Mouse (Mus musculus) right cerebral cortex, adult 18-20 months (tissue): Measurements from ENCODE around the gene Bola2.
"Not testable (repeated sequence)": the region's sequence is repeated elsewhere in the genome, so short reads cannot be mapped to it uniquely, and the experiment has no call there.

ENCODE experiments used
- DNase-seq: peaks from one replicate; pipeline ENCODE4 v3.0.0; 2022; ENCODE audit warnings: mixed read lengths

The Bola2 gene

GRCm38 (mm10) chr7:126711910-126712309 is 16.7 kb downstream of the Bola2 start:
- no peak for DNase-seq

- no peak for DNase-seq
These were observed 20.5 kb downstream of the Bola2 start for GRCm38 (mm10) chr7:126715679-126716078.

GRCm38 (mm10) chr7:126717566-126717965 is 22.4 kb downstream of the Bola2 start:
- no peak for DNase-seq

DNA sequence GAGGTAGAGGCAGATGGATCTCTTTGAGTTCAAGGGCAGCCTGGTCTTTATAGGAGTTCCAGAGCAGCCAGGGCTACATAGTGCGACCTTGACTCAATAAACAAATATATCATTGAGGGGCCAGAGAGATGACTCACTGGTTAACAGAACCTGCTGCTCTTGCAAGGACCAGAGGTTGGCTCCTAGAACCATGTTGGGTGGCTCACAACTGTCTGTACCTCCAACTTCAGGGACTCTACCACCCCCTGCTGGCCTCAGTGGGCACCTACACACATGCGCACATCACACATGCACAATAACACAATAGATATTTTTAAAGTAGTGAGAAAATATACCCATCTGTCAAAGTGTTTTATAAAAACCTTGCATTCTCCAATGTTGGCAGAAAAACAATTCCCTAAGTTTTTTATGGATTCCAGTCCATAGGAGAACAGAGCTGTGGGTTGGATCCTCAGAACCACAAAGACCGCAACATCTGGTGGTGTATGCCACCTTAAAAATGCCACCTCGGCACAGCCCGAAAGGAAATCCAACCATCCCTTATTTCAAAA is 23.7 kb downstream of the Bola2 start:
- no peak for DNase-seq

DNA sequence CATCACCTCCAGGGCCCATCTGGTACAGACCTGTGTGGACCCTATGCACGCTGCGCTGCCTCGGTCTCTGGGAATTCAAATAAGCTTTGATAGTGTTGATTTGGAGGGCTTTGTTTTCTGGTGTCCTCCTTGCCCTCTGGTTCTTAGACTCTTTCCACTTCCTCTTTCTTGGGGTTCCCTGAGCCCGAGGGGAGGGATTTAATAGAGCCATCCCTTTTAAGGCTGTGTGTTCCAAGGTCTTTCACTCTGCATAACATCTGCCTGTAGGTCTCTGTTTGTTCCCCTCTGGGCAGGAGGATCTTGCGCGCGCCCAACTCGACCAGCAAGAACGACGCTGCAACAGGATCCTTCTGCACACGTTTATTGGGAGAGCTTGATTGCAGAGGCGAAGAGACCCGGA is 26.4 kb downstream of the Bola2 start:
- DNase-seq, result no peak

- DNase-seq, result no peak
These were observed 29.9 kb downstream of the Bola2 start for GRCm38 (mm10) chr7:126725077-126725476.

DNA sequence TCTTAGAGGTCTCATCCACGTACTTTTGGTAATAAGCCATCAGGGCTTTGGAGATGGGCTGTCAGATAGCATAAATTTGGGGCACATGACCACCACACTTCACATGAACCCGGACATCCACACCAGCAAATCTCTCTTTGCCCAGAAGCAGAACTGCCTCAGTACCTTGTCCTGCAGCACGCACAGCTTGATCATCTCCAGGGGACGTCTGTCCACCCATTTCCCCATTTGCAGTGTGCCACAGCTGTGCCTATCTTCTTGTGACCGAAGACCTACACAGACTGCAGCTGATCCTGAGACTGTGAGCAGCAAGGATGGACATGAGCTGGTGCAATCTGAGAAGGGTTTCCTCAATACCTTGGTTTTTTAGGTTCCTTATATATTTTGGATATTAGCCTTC is 30.5 kb downstream of the Bola2 start:
- DNase-seq, result no peak

- not testable (repeated sequence) for DNase-seq
These were observed 35.1 kb downstream of the Bola2 start for GRCm38 (mm10) chr7:126730256-126730789.

DNA sequence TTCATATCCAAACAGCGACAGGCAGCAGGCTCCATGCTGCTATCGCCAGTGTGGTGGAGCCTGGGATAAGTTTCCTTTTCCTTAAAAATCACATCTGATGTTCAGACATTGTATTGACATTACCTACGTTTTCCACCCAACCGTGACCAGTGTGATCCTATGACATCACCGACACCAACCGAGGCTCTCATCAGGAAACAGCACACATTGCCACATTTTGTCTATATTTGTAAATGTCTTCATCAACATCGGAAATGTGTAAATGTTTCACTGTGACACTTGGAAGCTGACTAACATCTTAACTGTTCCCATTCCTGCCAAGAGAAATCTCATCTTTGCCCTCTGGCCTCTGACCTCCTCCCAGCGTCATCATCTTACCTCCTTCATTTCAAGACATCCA is 40.9 kb downstream of the Bola2 start:
- no peak for DNase-seq

GRCm38 (mm10) chr7:126739551-126739950 is 44.4 kb downstream of the Bola2 start:
- peak; percentile 88 for DNase-seq

- no peak for DNase-seq
These were observed 45.0 kb downstream of the Bola2 start for GRCm38 (mm10) chr7:126740132-126740735.

- DNase-seq, result no peak
These were observed 45.8 kb downstream of the Bola2 start for GRCm38 (mm10) chr7:126740977-126741376.

DNA sequence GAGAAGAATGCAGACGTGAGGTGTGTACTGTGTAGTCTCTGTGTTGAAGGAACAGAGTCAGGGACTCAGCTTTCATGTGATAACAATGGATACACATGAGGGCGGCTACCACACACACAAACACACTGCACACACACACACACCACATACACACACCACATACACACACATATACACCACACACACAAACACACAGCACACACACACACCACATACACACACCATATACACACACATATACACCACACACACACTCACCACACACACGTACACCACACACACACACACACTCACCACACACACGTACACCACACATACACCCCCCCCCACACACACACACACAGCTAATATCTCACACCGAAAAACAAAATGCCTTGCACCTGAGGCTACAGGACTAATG is 46.3 kb downstream of the Bola2 start:
- no peak for DNase-seq

- no peak for DNase-seq
These were observed 46.8 kb downstream of the Bola2 start for GRCm38 (mm10) chr7:126741964-126742482.

- no peak for DNase-seq
These were observed 50.9 kb downstream of the Bola2 start for GRCm38 (mm10) chr7:126746066-126746465.

DNA sequence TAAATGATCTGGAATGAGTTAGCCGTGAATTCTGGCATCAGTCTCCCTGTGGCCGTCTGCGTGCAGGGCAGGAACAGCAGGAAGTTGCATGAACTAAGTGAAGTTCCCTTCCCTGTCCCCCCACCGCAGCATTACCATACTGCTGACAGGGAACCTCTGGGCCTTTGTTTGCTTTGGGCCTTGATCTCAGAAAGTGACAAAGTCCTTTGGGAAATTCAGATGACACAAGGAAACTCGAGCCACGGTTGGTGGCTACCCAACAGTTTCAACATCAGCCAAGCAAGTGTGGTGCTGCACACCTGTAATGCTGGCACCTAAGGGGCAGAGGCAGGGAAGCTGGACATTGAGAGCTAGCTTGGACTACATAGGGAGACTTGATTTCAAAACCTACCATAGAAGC is 51.6 kb downstream of the Bola2 start:
- DNase-seq, result no peak

- DNase-seq, result no peak
These were observed 53.6 kb downstream of the Bola2 start for GRCm38 (mm10) chr7:126748824-126749223.
